ENCODE assay signal across 8 mouse cellular contexts in the genomic region with DNA sequence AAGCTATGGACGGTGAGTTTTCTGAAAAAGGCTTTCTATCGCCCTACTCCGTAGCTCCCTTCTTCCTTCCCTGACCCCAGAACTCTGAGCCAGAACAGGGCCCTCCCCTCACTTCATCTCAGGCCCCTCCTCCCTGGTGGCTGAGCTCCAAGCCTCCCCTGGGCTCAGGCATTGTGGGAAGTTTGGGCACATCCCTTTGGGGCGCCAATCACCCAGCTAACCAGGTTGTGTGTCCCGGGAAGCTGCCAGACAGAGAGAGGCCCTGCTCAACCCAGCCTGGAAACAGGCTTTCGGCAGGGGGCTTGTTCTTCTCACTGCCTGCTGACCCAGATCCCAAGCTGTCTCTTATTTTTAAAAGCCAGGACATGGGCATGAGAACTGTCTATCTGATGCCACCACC. TPM values are rescaled to one million over a fixed set of nuclear protein-coding genes. Genes with fewer than 3 reads are reported as not detected.
DNase-seq lines count a peak whose midpoint lies in the region; ATAC-seq lines count a peak whose summit lies in the region.

No protein-coding gene starts in this region.

- H3K27ac ChIP-seq in kidney, embryonic 15.5 days = peak overlapping the region; percentile 75

- peaks cover 30% of the 10 kb centered on the region for H3K27me3 ChIP-seq in kidney, embryonic 15.5 days

- peaks cover 10% of the 10 kb centered on the region; the same call in 1 of the 2 replicates for H3K36me3 ChIP-seq in kidney, embryonic 15.5 days

- ATAC-seq in kidney, embryonic 15.5 days (replicated peaks; ENCODE audit: low FRiP score) = 0 out of 2 replicates have a peak, but pooled peaks have one; percentile 26
- ATAC-seq in frontal cortex, adult (ENCODE audit: low TSS enrichment) = peak; percentile 18; the same call in 1 of the 2 replicates
- no peak for ATAC-seq in megakaryocyte-erythroid progenitor cell, adult 5-6 weeks (replicated peaks; ENCODE audit: low FRiP score, low TSS enrichment, poor library complexity, severe bottlenecking)

- H3K4me2 ChIP-seq in kidney, embryonic 15.5 days = peak overlapping the region; percentile 93

- DNase-seq in kidney, adult 11 months = no peak
- DNase-seq in cerebellum, adult 9-10 months = peak; percentile 80
- DNase-seq in left cerebral cortex, postnatal 25 days (ENCODE audit: low spot score in 2 of 2) = peak; percentile 30 to 54
- DNase-seq in retina, postnatal 1 day = peak; percentile 83
- no peak for DNase-seq in c-Kit-positive CD71-positive TER-119-positive erythroid progenitor cells, embryonic 14.5 days (ENCODE audit: low spot score)

- peak overlapping the region; percentile 82 for H3K4me3 ChIP-seq in kidney, embryonic 15.5 days (replicated peaks)

- H3K9ac ChIP-seq in kidney, embryonic 15.5 days = peak overlapping the region; percentile 66

- H3K4me1 ChIP-seq in kidney, embryonic 15.5 days = peaks cover 24% of the 10 kb centered on the region

- no peaks in the 10 kb centered on the region for H3K9me3 ChIP-seq in kidney, embryonic 15.5 days (replicated peaks)

- intact Hi-C loops in left cerebral cortex, postnatal 25 days (cut with DNase I) = no loop called here

- 6% methylated on average over 6 of the region's 6 CpGs for WGBS in kidney, embryonic 15.5 days

RNA-seq across cellular contexts. Expression of a gene that starts 1.5 kb away (rescaled TPM):
- 22.5 and 22.6 TPM in 2 replicates for polyA plus RNA-seq in kidney, embryonic 15.5 days (2015; fragmentation: Nextera tagmentation; extraction: Ambion mirVana)
- 10 to 100 TPM; 84.7 to 92.0 TPM for total RNA-seq in left cerebral cortex, postnatal 25 days (2021)
- total RNA-seq in megakaryocyte-erythroid progenitor cell, adult 5-6 weeks (2014; fragmentation: Nextera tagmentation) = not detected in 2 replicates
- total RNA-seq in megakaryocyte-erythroid progenitor cell, adult 5-6 weeks (2017) = not detected in 2 replicates

RNA-seq across cellular contexts. Expression of a gene that starts 9.3 kb away (rescaled TPM):
- polyA plus RNA-seq in kidney, embryonic 15.5 days (2015; fragmentation: Nextera tagmentation; extraction: Ambion mirVana) = 0.26 and 0.29 TPM in 2 replicates
- total RNA-seq in left cerebral cortex, postnatal 25 days (2021) = under 1 TPM in 1 of 2 experiments, not detected in 1; 0.32 TPM
- not detected in 2 replicates for total RNA-seq in megakaryocyte-erythroid progenitor cell, adult 5-6 weeks (2014; fragmentation: Nextera tagmentation)
- total RNA-seq in megakaryocyte-erythroid progenitor cell, adult 5-6 weeks (2017) = not detected in 2 replicates

RNA-seq across cellular contexts. Expression of a gene that starts 35.5 kb away (rescaled TPM):
- polyA plus RNA-seq in kidney, embryonic 15.5 days (2015; fragmentation: Nextera tagmentation; extraction: Ambion mirVana) = 7.7 and 9.3 TPM in 2 replicates
- 1 to 10 TPM; 1.5 to 1.6 TPM for total RNA-seq in left cerebral cortex, postnatal 25 days (2021)
- not detected in 2 replicates for total RNA-seq in megakaryocyte-erythroid progenitor cell, adult 5-6 weeks (2014; fragmentation: Nextera tagmentation)
- total RNA-seq in megakaryocyte-erythroid progenitor cell, adult 5-6 weeks (2017) = not detected in 2 replicates

RNA-seq across cellular contexts. Expression of a gene that starts 49.7 kb away (rescaled TPM):
- 382 and 391 TPM in 2 replicates for polyA plus RNA-seq in kidney, embryonic 15.5 days (2015; fragmentation: Nextera tagmentation; extraction: Ambion mirVana)
- 10 to 100 TPM; 71.9 to 72.5 TPM for total RNA-seq in left cerebral cortex, postnatal 25 days (2021)
- 46.1 and 46.8 TPM in 2 replicates for total RNA-seq in megakaryocyte-erythroid progenitor cell, adult 5-6 weeks (2014; fragmentation: Nextera tagmentation)
- total RNA-seq in megakaryocyte-erythroid progenitor cell, adult 5-6 weeks (2017) = 157 and 164 TPM in 2 replicates

Comparison
In these comparisons a context has a peak if more than half of its experiments do, and no peak if none do; other contexts are left out.
1. DNase-seq: peak in cerebellum, adult 9-10 months (single experiment), left cerebral cortex, postnatal 25 days (2 of 2) and retina, postnatal 1 day (single experiment); none in kidney, adult 11 months (single experiment) and c-Kit-positive CD71-positive TER-119-positive erythroid progenitor cells, embryonic 14.5 days (single experiment).
2. RNA of a gene that starts 1.5 kb away (total RNA-seq): 84.7 to 92.0 TPM in left cerebral cortex, postnatal 25 days; not detected in megakaryocyte-erythroid progenitor cell, adult 5-6 weeks; every median in the first group is over 10 times any median in the second.